Mouse (Mus musculus): ENCODE results near the gene Gtsf1.

Gene Gtsf1

GRCm38 (mm10) chr15:103377752-103378664 is 52.3 kb downstream of the Gtsf1 start:
- DNase-seq, result no peak

GRCm38 (mm10) chr15:103376837-103377269 is 53.4 kb downstream of the Gtsf1 start:
- no peak for DNase-seq

- DNase-seq, result no peak
Measured at GRCm38 (mm10) chr15:103375112-103375800, 55.0 kb downstream of the Gtsf1 start.

GRCm38 (mm10) chr15:103372461-103372860 is 57.8 kb downstream of the Gtsf1 start:
- DNase-seq, result no peak

GRCm38 (mm10) chr15:103371741-103372140 is 58.5 kb downstream of the Gtsf1 start:
- no peak for DNase-seq

- no peak for DNase-seq
Measured at GRCm38 (mm10) chr15:103371208-103371607, 59.1 kb downstream of the Gtsf1 start.

- no peak for DNase-seq
Measured at GRCm38 (mm10) chr15:103370462-103370861, 59.8 kb downstream of the Gtsf1 start.

- DNase-seq, result peak; percentile 26
Measured at GRCm38 (mm10) chr15:103369123-103369522, 61.1 kb downstream of the Gtsf1 start.

- no peak for DNase-seq
Measured at GRCm38 (mm10) chr15:103368179-103368940, 61.9 kb downstream of the Gtsf1 start.

- peak; percentile 23 for DNase-seq
Measured at GRCm38 (mm10) chr15:103366376-103367149, 63.7 kb downstream of the Gtsf1 start, which contains the start of gene Itga5. Gene Itga5, minus strand, starts transcription at chr15:103366763.

- DNase-seq, result no peak
Measured at GRCm38 (mm10) chr15:103365471-103366375, 64.5 kb downstream of the Gtsf1 start.

- no peak for DNase-seq
Measured at GRCm38 (mm10) chr15:103364761-103365160, 65.5 kb downstream of the Gtsf1 start.

- DNase-seq, result no peak
Measured at GRCm38 (mm10) chr15:103363809-103364208, 66.5 kb downstream of the Gtsf1 start.

- no peak for DNase-seq
Measured at GRCm38 (mm10) chr15:103362950-103363349, 67.3 kb downstream of the Gtsf1 start.

- no peak for DNase-seq
Measured at GRCm38 (mm10) chr15:103362333-103362732, 67.9 kb downstream of the Gtsf1 start.

- no peak for DNase-seq
Measured at GRCm38 (mm10) chr15:103361269-103361668, 69.0 kb downstream of the Gtsf1 start.

- no peak for DNase-seq
Measured at GRCm38 (mm10) chr15:103359869-103360602, 70.2 kb downstream of the Gtsf1 start.

GRCm38 (mm10) chr15:103359122-103359510 is 71.2 kb downstream of the Gtsf1 start:
- DNase-seq, result no peak

- DNase-seq, result no peak
Measured at GRCm38 (mm10) chr15:103358278-103359121, 71.8 kb downstream of the Gtsf1 start.
